ENCODE assay signal across 8 mouse cellular contexts in genomic region chr6:129532942-129533860, GRCm38 (mm10). TPM values are rescaled to one million over a fixed set of nuclear protein-coding genes. Genes with fewer than 3 reads are reported as not detected.
A peak's percentile ranks its signal among the peaks of the same experiment; 100 is the strongest.
DNase-seq lines count a peak whose midpoint lies in the region; ATAC-seq and TF ChIP-seq lines count a peak whose summit lies in the region.

TSS of gene Gabarapl1 (plus strand) at chr6:129533160.

- peak within 1 kb of the TSS; percentile 66 for H3K9ac ChIP-seq in embryonic facial prominence, embryonic 12.5 days
- peak within 1 kb of the TSS; percentile 76 for H3K9ac ChIP-seq in midbrain, embryonic 11.5 days (ENCODE audit: low read length)

- H3K36me3 ChIP-seq in embryonic facial prominence, embryonic 12.5 days, result no peaks in the 10 kb centered on the region; the same call in 1 of the 2 replicates
- H3K36me3 ChIP-seq in midbrain, embryonic 11.5 days (ENCODE audit: control insufficient read depth, insufficient read depth, low read length), result no peaks in the 10 kb centered on the region
- H3K36me3 ChIP-seq in small intestine, adult 2 months (ENCODE audit: control insufficient read depth, insufficient read depth, low read length), result no peaks in the 10 kb centered on the region

- DNase-seq in 3134 (ENCODE audit: extremely low read depth, insufficient read length, low spot score), result peak; percentile 87
- DNase-seq in adrenal gland, postnatal 25 days, result peak; percentile 89
- peak; percentile 99 for DNase-seq in heart, adult 11 months
- peak; percentile 92 for DNase-seq in kidney, adult 11 months
- DNase-seq in left cerebral cortex, postnatal 4 days, result peak; percentile 79
- DNase-seq in midbrain, embryonic 11.5 days (ENCODE audit: low spot score, missing footprints), result peak; percentile 96

- intact Hi-C loops in left cerebral cortex, postnatal 4 days (cut with DNase I), result no loop called here

- ATAC-seq in embryonic facial prominence, embryonic 12.5 days (ENCODE audit: insufficient number of reproducible peaks, insufficient read depth, low FRiP score, low TSS enrichment), result peak; percentile 78
- peak; percentile 89 for ATAC-seq in midbrain, embryonic 11.5 days (ENCODE audit: low FRiP score)

- H3K27ac ChIP-seq in embryonic facial prominence, embryonic 12.5 days, result peak within 1 kb of the TSS; percentile 46
- H3K27ac ChIP-seq in midbrain, embryonic 11.5 days (ENCODE audit: low read depth, low read length), result peak within 1 kb of the TSS; percentile 10; the same call in 1 of the 2 replicates
- peak within 1 kb of the TSS; percentile 55 for H3K27ac ChIP-seq in small intestine, adult 2 months (ENCODE audit: insufficient read depth, low read depth, low read length)

- TF ChIP-seq POLR2A in small intestine, adult 2 months (IDR thresholded peaks at IDR 0.05; ENCODE audit: low read depth, low read length), result 0 out of 2 replicates have a peak, but pooled peaks have one; percentile 30

- under 1% methylated on average over 55 of the region's 55 CpGs for WGBS in embryonic facial prominence, embryonic 12.5 days
- under 1% methylated on average over 55 of the region's 55 CpGs for WGBS in midbrain, embryonic 11.5 days
- under 1% methylated on average over 55 of the region's 55 CpGs for whole genome bisulfite sequencing in small intestine, adult 2 months

- H3K27me3 ChIP-seq in embryonic facial prominence, embryonic 12.5 days, result no peaks in the 10 kb centered on the region
- no peaks in the 10 kb centered on the region for H3K27me3 ChIP-seq in midbrain, embryonic 11.5 days (ENCODE audit: control insufficient read depth, insufficient read depth, low read length)
- H3K27me3 ChIP-seq in small intestine, adult 2 months (ENCODE audit: control insufficient read depth, insufficient read depth, low read length), result no peaks in the 10 kb centered on the region

- H3K9me3 ChIP-seq in embryonic facial prominence, embryonic 12.5 days, result no peaks in the 10 kb centered on the region
- no peaks in the 10 kb centered on the region for H3K9me3 ChIP-seq in midbrain, embryonic 11.5 days (ENCODE audit: control insufficient read depth, low read length)

- peaks cover 9% of the 10 kb centered on the region; the same call in 1 of the 2 replicates for H3K4me1 ChIP-seq in embryonic facial prominence, embryonic 12.5 days
- H3K4me1 ChIP-seq in midbrain, embryonic 11.5 days (ENCODE audit: control insufficient read depth, insufficient read depth, low read length), result peaks cover 5% of the 10 kb centered on the region; the same call in 1 of the 2 replicates
- H3K4me1 ChIP-seq in small intestine, adult 2 months (ENCODE audit: control insufficient read depth, insufficient read depth, insufficient read length, low read length), result peaks cover 4% of the 10 kb centered on the region; the same call in 1 of the 2 replicates

- TF ChIP-seq CTCF in small intestine, adult 2 months (IDR thresholded peaks at IDR 0.05; ENCODE audit: extremely low read depth, insufficient read length, insufficient replicate concordance, low read depth, low read length), result no peak

- H3K4me3 ChIP-seq in embryonic facial prominence, embryonic 12.5 days, result peak within 1 kb of the TSS; percentile 85
- peak within 1 kb of the TSS; percentile 74 for H3K4me3 ChIP-seq in midbrain, embryonic 11.5 days (ENCODE audit: low read depth, low read length)
- H3K4me3 ChIP-seq in small intestine, adult 2 months (ENCODE audit: low read depth, low read length), result peak within 1 kb of the TSS; percentile 85

- H3K4me2 ChIP-seq in embryonic facial prominence, embryonic 12.5 days (replicated peaks), result peak within 1 kb of the TSS; percentile 76
- peak within 1 kb of the TSS; percentile 56 for H3K4me2 ChIP-seq in midbrain, embryonic 11.5 days

RNA-seq across cellular contexts. Expression of gene Gabarapl1, which starts in this region (rescaled TPM):
- 251 and 260 TPM in 2 replicates for total RNA-seq in adrenal gland, postnatal 25 days (2021)
- 56.4 and 56.6 TPM in 2 replicates for polyA plus RNA-seq in embryonic facial prominence, embryonic 12.5 days (2016; fragmentation: Nextera tagmentation; extraction: Ambion mirVana)
- 100 to 1,000 TPM; 206 to 217 TPM for total RNA-seq in left cerebral cortex, postnatal 4 days (2021)
- polyA plus RNA-seq in midbrain, embryonic 11.5 days (2014; fragmentation: Nextera tagmentation; extraction: Ambion mirVana), result 22.7 and 24.5 TPM in 2 replicates
- polyA plus RNA-seq in small intestine, adult 2 months (2012; rRNA removed), result 6.7 and 13.5 TPM in 2 replicates

Comparison
In these comparisons a context has a peak if more than half of its experiments do, and no peak if none do; other contexts are left out.
1. Peak in every context shown above with its lines: DNase-seq, ATAC-seq, H3K4me3 ChIP-seq and H3K27ac ChIP-seq.